Mouse (Mus musculus): ENCODE data around the gene Gnb1l. TPM values are rescaled to one million over a fixed set of nuclear protein-coding genes. Genes with fewer than 3 reads are reported as not detected.
A peak's percentile ranks its signal among the peaks of the same experiment; 100 is the strongest.

Gene Gnb1l
- polyA plus RNA-seq, 1 experiment from 2014 or later, result 12.6 TPM

- H3K27ac ChIP-seq (ENCODE audit: low read depth, low read length), result peak overlapping the region; percentile 90; the same call in 1 of the 2 replicates
- H3K9ac ChIP-seq (ENCODE audit: low read depth, low read length), result peak overlapping the region; percentile 80
- peak overlapping the region; percentile 94 for H3K4me2 ChIP-seq (replicated peaks; ENCODE audit: low read depth)
- peak; percentile 55 for ATAC-seq
- H3K27me3 ChIP-seq (replicated peaks; ENCODE audit: control insufficient read depth, insufficient read depth, low read length), result no peaks in the 10 kb centered on the region
- no peak for TF ChIP-seq CTCF (IDR thresholded peaks at IDR 0.05; ENCODE audit: low read depth)
- H3K9me3 ChIP-seq (ENCODE audit: control insufficient read depth), result no peaks in the 10 kb centered on the region
- peak overlapping the region; percentile 72 for H3K4me3 ChIP-seq (ENCODE audit: low read depth, low read length)
- H3K36me3 ChIP-seq (ENCODE audit: control insufficient read depth, insufficient read depth), result peaks cover 18% of the 10 kb centered on the region; the same call in 1 of the 2 replicates
- H3K4me1 ChIP-seq (replicated peaks; ENCODE audit: control insufficient read depth, insufficient read depth, low read length), result peaks cover 10% of the 10 kb centered on the region; the same call in 1 of the 2 replicates
- 1% methylated on average over 24 of the region's 24 CpGs for WGBS
These were observed 483 bp downstream of the Gnb1l start for GRCm38 (mm10) chr16:18498996-18499395.

- Histone ChIP-seq H3K4me1 (replicated peaks; ENCODE audit: control insufficient read depth, insufficient read depth, low read length) (peaks cover 10% of the 10 kb centered on the region; the same call in 1 of the 2 replicates), H3K4me3 (ENCODE audit: low read depth, low read length) (no peak overlapping the region), H3K27me3 (replicated peaks; ENCODE audit: control insufficient read depth, insufficient read depth, low read length) (no peaks in the 10 kb centered on the region), H3K4me2 (replicated peaks; ENCODE audit: low read depth) (no peak overlapping the region), H3K9me3 (ENCODE audit: control insufficient read depth) (no peaks in the 10 kb centered on the region), H3K36me3 (ENCODE audit: control insufficient read depth, insufficient read depth) (peaks cover 19% of the 10 kb centered on the region; the same call in 1 of the 2 replicates), H3K27ac (ENCODE audit: low read depth, low read length) (no peak overlapping the region), H3K9ac (ENCODE audit: low read depth, low read length) (no peak overlapping the region)
- 96% methylated on average over 6 of the region's 6 CpGs for WGBS
- no peak for TF ChIP-seq CTCF (IDR thresholded peaks at IDR 0.05; ENCODE audit: low read depth)
- no peak for ATAC-seq
These were observed 3.0 kb downstream of the Gnb1l start for GRCm38 (mm10) chr16:18501531-18501930.

- H3K4me1 ChIP-seq (replicated peaks; ENCODE audit: control insufficient read depth, insufficient read depth, low read length), result peaks cover 16% of the 10 kb centered on the region; the same call in 1 of the 2 replicates
- 87% methylated on average over 14 of the region's 14 CpGs for WGBS
- H3K36me3 ChIP-seq (ENCODE audit: control insufficient read depth, insufficient read depth), result peaks cover 19% of the 10 kb centered on the region; the same call in 1 of the 2 replicates
- no peak overlapping the region for H3K4me2 ChIP-seq (replicated peaks; ENCODE audit: low read depth)
- H3K27ac ChIP-seq (ENCODE audit: low read depth, low read length), result no peak overlapping the region
- no peak for ATAC-seq
- H3K27me3 ChIP-seq (replicated peaks; ENCODE audit: control insufficient read depth, insufficient read depth, low read length), result no peaks in the 10 kb centered on the region
- TF ChIP-seq CTCF (IDR thresholded peaks at IDR 0.05; ENCODE audit: low read depth), result no peak
- no peaks in the 10 kb centered on the region for H3K9me3 ChIP-seq (ENCODE audit: control insufficient read depth)
- H3K9ac ChIP-seq (ENCODE audit: low read depth, low read length), result no peak overlapping the region
- no peak overlapping the region for H3K4me3 ChIP-seq (ENCODE audit: low read depth, low read length)
These were observed 5.2 kb downstream of the Gnb1l start for GRCm38 (mm10) chr16:18503566-18504342.

- no peak for TF ChIP-seq CTCF (IDR thresholded peaks at IDR 0.05; ENCODE audit: low read depth)
- peak; percentile 90 for ATAC-seq
- H3K4me2 ChIP-seq (replicated peaks; ENCODE audit: low read depth), result no peak overlapping the region
- 0 out of 2 replicates have a peak, but pooled peaks cover 7% of the 10 kb centered on the region for H3K4me1 ChIP-seq (replicated peaks; ENCODE audit: control insufficient read depth, insufficient read depth, low read length)
- no peaks in the 10 kb centered on the region for H3K9me3 ChIP-seq (ENCODE audit: control insufficient read depth)
- peak overlapping the region; percentile 60 for H3K27ac ChIP-seq (ENCODE audit: low read depth, low read length)
- H3K4me3 ChIP-seq (ENCODE audit: low read depth, low read length), result no peak overlapping the region
- H3K36me3 ChIP-seq (ENCODE audit: control insufficient read depth, insufficient read depth), result 0 out of 2 replicates have a peak, but pooled peaks cover 10% of the 10 kb centered on the region
- no peaks in the 10 kb centered on the region for H3K27me3 ChIP-seq (replicated peaks; ENCODE audit: control insufficient read depth, insufficient read depth, low read length)
- H3K9ac ChIP-seq (ENCODE audit: low read depth, low read length), result no peak overlapping the region
- 73% methylated on average over 3 of the region's 3 CpGs for WGBS
These were observed 8.1 kb downstream of the Gnb1l start for GRCm38 (mm10) chr16:18506524-18507199.

GRCm38 (mm10) chr16:18507200-18507549 is 8.7 kb downstream of the Gnb1l start:
- Histone ChIP-seq H3K36me3 (ENCODE audit: control insufficient read depth, insufficient read depth) (0 out of 2 replicates have a peak, but pooled peaks cover 8% of the 10 kb centered on the region), H3K4me2 (replicated peaks; ENCODE audit: low read depth) (no peak overlapping the region), H3K27ac (ENCODE audit: low read depth, low read length) (peak overlapping the region; percentile 60), H3K4me3 (ENCODE audit: low read depth, low read length) (no peak overlapping the region), H3K9ac (ENCODE audit: low read depth, low read length) (no peak overlapping the region), H3K27me3 (replicated peaks; ENCODE audit: control insufficient read depth, insufficient read depth, low read length) (no peaks in the 10 kb centered on the region), H3K9me3 (ENCODE audit: control insufficient read depth) (no peaks in the 10 kb centered on the region), H3K4me1 (replicated peaks; ENCODE audit: control insufficient read depth, insufficient read depth, low read length) (0 out of 2 replicates have a peak, but pooled peaks cover 7% of the 10 kb centered on the region)
- no peak for TF ChIP-seq CTCF (IDR thresholded peaks at IDR 0.05; ENCODE audit: low read depth)
- ATAC-seq, result peak; percentile 72
- WGBS, result 4% methylated on average over 1 of the region's 1 CpGs

GRCm38 (mm10) chr16:18511741-18512140 is 13.2 kb downstream of the Gnb1l start:
- Histone ChIP-seq H3K27me3 (replicated peaks; ENCODE audit: control insufficient read depth, insufficient read depth, low read length) (no peaks in the 10 kb centered on the region), H3K9me3 (ENCODE audit: control insufficient read depth) (no peaks in the 10 kb centered on the region), H3K4me1 (replicated peaks; ENCODE audit: control insufficient read depth, insufficient read depth, low read length) (0 out of 2 replicates have a peak, but pooled peaks cover 6% of the 10 kb centered on the region), H3K36me3 (ENCODE audit: control insufficient read depth, insufficient read depth) (no peaks in the 10 kb centered on the region), H3K4me3 (ENCODE audit: low read depth, low read length) (no peak overlapping the region), H3K9ac (ENCODE audit: low read depth, low read length) (no peak overlapping the region), H3K4me2 (replicated peaks; ENCODE audit: low read depth) (no peak overlapping the region), H3K27ac (ENCODE audit: low read depth, low read length) (no peak overlapping the region)
- TF ChIP-seq CTCF (IDR thresholded peaks at IDR 0.05; ENCODE audit: low read depth), result no peak
- ATAC-seq, result no peak
- 84% methylated on average over 5 of the region's 5 CpGs for WGBS

Measured in intestine, postnatal 0 days (tissue).